Mouse (Mus musculus) bone marrow, adult 2 months (tissue): ENCODE data around the gene Sc5d. TPM values are rescaled to one million over a fixed set of nuclear protein-coding genes. Genes with fewer than 3 reads are reported as not detected.

Source experiments
- H3K27ac ChIP-seq: fragments of 200-500 bp; 2 replicates; pipeline ENCODE4 v1.5.1; 2012; ENCODE audit warnings: low read depth, mild to moderate bottlenecking, control low read depth, inconsistent platforms, low read length; ENCODE audit not compliant: control insufficient read depth, poor library complexity, insufficient read depth
- H3K4me1 ChIP-seq: fragments of 200-500 bp; 2 replicates; pipeline ENCODE4 v1.6.1; 2011; ENCODE audit warnings: low read length; ENCODE audit not compliant: control insufficient read depth, insufficient read depth
- H3K4me3 ChIP-seq: fragments of 200-500 bp; replicated peaks from 2 replicates; pipeline ENCODE3; 2011; ENCODE audit warnings: mild to moderate bottlenecking, low read depth, low read length, control low read depth; ENCODE audit not compliant: control insufficient read depth
- CTCF ChIP-seq: fragments of 200-500 bp; IDR thresholded peaks from 2 replicates; pipeline ENCODE4 v1.5.1; 2011; ENCODE audit warnings: low read length, control low read depth; ENCODE audit not compliant: control insufficient read depth, insufficient read depth
- POLR2A ChIP-seq: fragments of 200-500 bp; IDR thresholded peaks from 2 replicates; pipeline ENCODE4 v1.6.1; 2011; ENCODE audit warnings: low read depth, mild to moderate bottlenecking, control low read depth, low read length, borderline replicate concordance; ENCODE audit not compliant: control insufficient read depth
- WGBS: fragments of 180-500 bp; shearing (Covaris S2); methylation state at CpG from one replicate; pipeline ENCODE4 v1.1.7; 2018; 5-methylcytosine and 5-hydroxymethylcytosine counted together
- polyA plus RNA-seq: library from polyadenylated mRNA; stranded (reverse); fragments of >200 nt; gene quantifications from 2 replicates; pipeline ENCODE4 v1.2.4, GENCODE M21; 2011; ENCODE audit warnings: low replicate concordance; ENCODE audit not compliant: missing spikeins, insufficient read depth, insufficient read length

Sc5d gene
- polyA plus RNA-seq, 1 experiment, result 6.5 TPM

- H3K4me3 ChIP-seq, result no peak overlapping the region
- TF ChIP-seq CTCF, result no peak
- no peak for TF ChIP-seq POLR2A
- H3K4me1 ChIP-seq, result no peaks in the 10 kb centered on the region; the same call in 1 of the 2 replicates
- H3K27ac ChIP-seq, result no peak overlapping the region
- 30% methylated on average over 4 of the region's 4 CpGs for WGBS
These were observed 8.6 kb upstream of the Sc5d start for GRCm38 (mm10) chr9:42272690-42273089.

- Histone ChIP-seq H3K4me3 (no peak overlapping the region), H3K27ac (no peak overlapping the region), H3K4me1 (no peaks in the 10 kb centered on the region; the same call in 1 of the 2 replicates)
- TF ChIP-seq POLR2A (no peak), CTCF (no peak)
- 44% methylated on average over 5 of the region's 5 CpGs for WGBS
These were observed 7.4 kb upstream of the Sc5d start for GRCm38 (mm10) chr9:42271456-42271855.

GRCm38 (mm10) chr9:42270617-42271016 is 6.6 kb upstream of the Sc5d start:
- 86% methylated on average over 3 of the region's 3 CpGs for WGBS

GRCm38 (mm10) chr9:42270081-42270480 is 6.0 kb upstream of the Sc5d start:
- H3K4me1 ChIP-seq, result no peaks in the 10 kb centered on the region; the same call in 1 of the 2 replicates
- no peak overlapping the region for H3K27ac ChIP-seq
- WGBS, result 79% methylated on average over 5 of the region's 5 CpGs
- H3K4me3 ChIP-seq, result no peak overlapping the region
- TF ChIP-seq CTCF, result no peak
- TF ChIP-seq POLR2A, result no peak

More at GRCm38 (mm10) chr9:42270617-42271016, 6.6 kb upstream of the Sc5d start:
- H3K4me1 ChIP-seq, result no peaks in the 10 kb centered on the region; the same call in 1 of the 2 replicates
- no peak overlapping the region for H3K27ac ChIP-seq
- no peak overlapping the region for H3K4me3 ChIP-seq
- TF ChIP-seq CTCF (no peak), POLR2A (no peak)

GRCm38 (mm10) chr9:42268371-42268770 is 4.3 kb upstream of the Sc5d start:
- 81% methylated on average over 5 of the region's 5 CpGs for WGBS
- no peak for TF ChIP-seq CTCF
- TF ChIP-seq POLR2A, result no peak
- no peak overlapping the region for H3K4me3 ChIP-seq
- H3K27ac ChIP-seq, result no peak overlapping the region
- no peaks in the 10 kb centered on the region; the same call in 1 of the 2 replicates for H3K4me1 ChIP-seq

DNA sequence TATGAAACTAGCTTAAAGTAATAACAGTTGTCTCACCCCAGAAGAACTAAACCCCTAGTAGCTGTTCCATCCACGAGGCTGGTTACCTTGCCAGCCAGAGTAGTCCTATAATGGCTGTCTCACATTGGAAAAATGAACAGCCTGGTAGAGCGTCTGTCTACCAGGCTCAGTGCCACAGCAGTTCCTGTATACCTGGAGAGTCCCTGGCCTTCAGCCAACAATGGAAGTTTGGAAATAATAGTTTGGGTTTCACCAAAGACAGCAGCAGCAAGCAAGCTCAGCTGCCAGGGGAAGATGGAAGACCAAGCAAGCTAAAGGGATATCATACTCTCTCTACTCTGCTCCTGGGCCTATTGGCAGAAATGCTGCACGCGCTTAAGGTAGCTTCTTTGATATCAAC is 1.3 kb upstream of the Sc5d start:
- 78% methylated on average over 4 of the region's 4 CpGs for WGBS
- no peak overlapping the region for H3K27ac ChIP-seq
- no peak for TF ChIP-seq POLR2A
- TF ChIP-seq CTCF, result no peak
- H3K4me3 ChIP-seq, result no peak overlapping the region
- H3K4me1 ChIP-seq, result no peaks in the 10 kb centered on the region

- WGBS, result 1% methylated on average over 18 of the region's 18 CpGs
- TF ChIP-seq CTCF (no peak), POLR2A (no peak)
- Histone ChIP-seq H3K27ac (no peak overlapping the region), H3K4me3 (peak overlapping the region; percentile 74), H3K4me1 (no peaks in the 10 kb centered on the region)
These were observed 346 bp downstream of the Sc5d start for GRCm38 (mm10) chr9:42263709-42264111.

DNA sequence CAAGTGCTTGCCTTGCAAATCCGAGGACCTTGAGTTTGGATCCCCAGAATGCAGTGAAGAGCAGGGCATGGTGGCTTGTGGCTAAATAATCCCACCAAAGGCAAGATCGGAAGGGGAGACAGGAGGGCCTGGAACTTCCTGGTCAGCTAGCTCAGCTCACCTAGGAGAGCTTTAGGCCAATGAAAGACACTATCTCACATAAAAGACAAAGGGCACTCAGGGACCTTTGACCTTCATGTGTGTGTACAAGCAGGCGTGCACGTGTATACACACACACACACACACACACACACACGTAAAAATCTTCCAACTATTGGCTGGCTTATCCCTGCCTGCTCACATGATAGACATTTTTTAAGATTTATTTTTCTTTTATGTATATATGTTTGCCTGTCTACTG is 3.6 kb downstream of the Sc5d start:
- no peak overlapping the region for H3K27ac ChIP-seq

GRCm38 (mm10) chr9:42249112-42249511 is 14.9 kb downstream of the Sc5d start:
- Histone ChIP-seq H3K27ac (no peak overlapping the region), H3K4me1 (no peaks in the 10 kb centered on the region; the same call in none of the 2 replicates), H3K4me3 (no peak overlapping the region)
- 40% methylated on average over 6 of the region's 6 CpGs for WGBS
- TF ChIP-seq CTCF (no peak), POLR2A (no peak)

More for the DNA sequence above, 3.6 kb downstream of the Sc5d start:
- H3K4me1 ChIP-seq, result no peaks in the 10 kb centered on the region
- no peak for TF ChIP-seq POLR2A
- TF ChIP-seq CTCF, result no peak
- H3K4me3 ChIP-seq, result no peak overlapping the region
- WGBS, result 87% methylated on average over 5 of the region's 5 CpGs
